Mouse (Mus musculus) stomach, embryonic 16.5 days (tissue): ENCODE measurements at regions not wholly inside any gene's neighbourhood (a gene's known extent, or its start where the extent isn't known, plus 50 kb on each side); places are given as distances from the start of the nearest gene placed in this dataset.

Experiments used
- ATAC-seq: fragments of 200-750 bp; cut with Nextera tagmentation; 2 replicates; pipeline ENCODE4 v1.8.0; 2017; ENCODE audit warnings: moderate number of reproducible peaks, moderate TSS enrichment; ENCODE audit not compliant: insufficient read depth, low FRiP score
- H3K27ac ChIP-seq: fragments of 300-500 bp; sonication (generic); 2 replicates; pipeline ENCODE4 v1.5.1; 2014; ENCODE audit warnings: low read length
- H3K27me3 ChIP-seq: fragments of 300-500 bp; sonication (generic); 2 replicates; pipeline ENCODE4 v1.6.1; 2014; ENCODE audit warnings: low read length, control low read depth, mixed read lengths; ENCODE audit not compliant: control insufficient read depth, insufficient read depth
- H3K36me3 ChIP-seq: fragments of 300-500 bp; sonication (generic); 2 replicates; pipeline ENCODE4 v1.6.1; 2014; ENCODE audit warnings: low read length; ENCODE audit not compliant: control insufficient read depth, insufficient read depth
- H3K4me1 ChIP-seq: fragments of 300-500 bp; sonication (generic); 2 replicates; pipeline ENCODE4 v1.6.1; 2014; ENCODE audit warnings: low read length, control low read depth, mixed read lengths; ENCODE audit not compliant: control insufficient read depth, insufficient read depth
- H3K4me2 ChIP-seq: fragments of 300-500 bp; sonication (generic); 2 replicates; pipeline ENCODE4 v1.6.1; 2014; ENCODE audit warnings: low read depth, low read length, mixed read lengths
- H3K4me3 ChIP-seq: fragments of 300-500 bp; sonication (generic); replicated peaks from 2 replicates; pipeline ENCODE4 v1.5.1; 2014; ENCODE audit warnings: mild to moderate bottlenecking, low read length
- H3K9ac ChIP-seq: fragments of 300-500 bp; sonication (generic); 2 replicates; pipeline ENCODE4 v1.6.1; 2014; ENCODE audit warnings: low read length
- H3K9me3 ChIP-seq: fragments of 300-500 bp; sonication (generic); replicated peaks from 2 replicates; pipeline ENCODE4 v1.6.1; 2016; ENCODE audit warnings: low read length, control low read depth; ENCODE audit not compliant: control insufficient read depth
- WGBS: fragments of 180-500 bp; shearing (Covaris S2); extraction: QIAGEN DNeasy Blood & Tissue Kit; methylation state at CpG from one replicate; pipeline ENCODE4 v1.1.7; 2014; 5-methylcytosine and 5-hydroxymethylcytosine counted together

DNA sequence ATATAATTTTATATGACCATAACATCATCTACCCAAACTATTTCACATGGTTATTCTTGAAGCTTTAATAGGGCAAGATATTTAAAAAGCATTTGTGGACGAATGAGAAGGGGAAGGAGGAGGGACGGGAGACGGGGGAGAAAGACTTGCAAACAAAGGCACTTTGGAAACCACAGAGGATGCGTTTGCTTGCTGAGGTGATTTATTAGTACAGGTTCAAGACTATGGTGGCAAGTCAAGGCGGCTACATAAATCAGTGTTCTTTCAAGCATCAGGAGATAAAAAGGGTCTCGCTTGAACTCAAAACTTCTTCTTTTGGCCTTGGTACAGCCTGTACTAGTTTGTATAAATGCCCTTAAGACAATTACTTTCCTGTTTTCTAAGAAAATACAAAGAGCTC lies 183.8 kb upstream of the Nr4a3 start:
- H3K4me3 ChIP-seq = no peak overlapping the region
- no peaks in the 10 kb centered on the region for H3K4me1 ChIP-seq
- ATAC-seq = no peak
- H3K36me3 ChIP-seq = no peaks in the 10 kb centered on the region
- H3K27me3 ChIP-seq = no peaks in the 10 kb centered on the region
- no peak overlapping the region for H3K9ac ChIP-seq
- H3K4me2 ChIP-seq = no peak overlapping the region
- 29% methylated on average over 6 of the region's 6 CpGs for WGBS
- H3K9me3 ChIP-seq = no peaks in the 10 kb centered on the region
- no peak overlapping the region for H3K27ac ChIP-seq

- Histone ChIP-seq H3K9ac (no peak overlapping the region), H3K27me3 (no peaks in the 10 kb centered on the region), H3K36me3 (no peaks in the 10 kb centered on the region), H3K4me1 (no peaks in the 10 kb centered on the region), H3K4me2 (no peak overlapping the region), H3K9me3 (no peaks in the 10 kb centered on the region), H3K4me3 (no peak overlapping the region), H3K27ac (no peak overlapping the region)
- 91% methylated on average over 7 of the region's 7 CpGs for WGBS
- ATAC-seq = no peak
Observed at GRCm38 (mm10) chr4:47870010-47870637, 174.8 kb upstream of the Nr4a3 start.

DNA sequence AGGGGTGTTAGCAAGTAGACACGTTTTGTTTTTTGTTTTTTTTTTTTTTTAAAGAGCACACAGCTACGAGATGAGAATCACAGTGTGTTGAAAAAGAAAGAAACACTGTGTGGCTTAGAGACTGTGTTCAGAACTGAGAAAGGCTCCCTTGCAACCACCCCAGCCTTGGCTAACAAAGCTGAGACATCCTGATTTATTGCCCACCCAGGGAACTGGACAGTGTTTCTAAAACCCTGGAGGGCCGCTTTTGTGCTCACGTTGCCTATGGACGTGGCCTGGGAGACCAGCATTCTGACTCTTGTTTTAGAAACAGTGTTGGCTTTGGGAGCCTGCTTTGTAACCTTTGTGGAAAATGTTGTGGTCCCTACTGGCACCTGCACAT lies 174.3 kb upstream of the Nr4a3 start:
- H3K4me1 ChIP-seq = no peaks in the 10 kb centered on the region
- no peak overlapping the region for H3K27ac ChIP-seq
- no peaks in the 10 kb centered on the region for H3K36me3 ChIP-seq
- H3K4me3 ChIP-seq = no peak overlapping the region
- 59% methylated on average over 5 of the region's 5 CpGs for WGBS
- no peak for ATAC-seq
- H3K9ac ChIP-seq = no peak overlapping the region
- no peaks in the 10 kb centered on the region for H3K9me3 ChIP-seq
- H3K27me3 ChIP-seq = no peaks in the 10 kb centered on the region
- no peak overlapping the region for H3K4me2 ChIP-seq

DNA sequence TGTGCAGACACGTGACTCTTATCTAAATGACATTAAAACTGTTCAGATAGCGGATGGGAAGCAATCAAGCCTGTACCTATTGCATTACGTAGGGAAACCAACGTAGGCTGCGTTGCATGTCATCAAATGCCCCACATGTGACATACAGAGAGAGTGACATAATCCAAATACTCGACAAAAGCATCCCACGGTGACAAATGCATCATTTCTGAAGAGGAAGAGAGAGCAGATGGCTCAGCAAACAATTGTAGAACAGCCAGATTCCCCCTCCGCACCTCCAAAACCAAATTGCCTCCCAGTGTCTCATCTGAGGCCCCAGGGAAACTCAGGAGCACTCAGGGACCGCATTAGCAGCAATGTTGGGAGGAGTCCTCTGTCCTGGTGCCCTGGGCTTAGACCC lies 163.4 kb upstream of the Nr4a3 start:
- Histone ChIP-seq H3K4me2 (no peak overlapping the region), H3K36me3 (no peaks in the 10 kb centered on the region), H3K27ac (no peak overlapping the region), H3K4me3 (no peak overlapping the region), H3K27me3 (no peaks in the 10 kb centered on the region), H3K9me3 (no peaks in the 10 kb centered on the region), H3K4me1 (no peaks in the 10 kb centered on the region), H3K9ac (no peak overlapping the region)
- ATAC-seq = no peak
- whole genome bisulfite sequencing = 60% methylated on average over 9 of the region's 9 CpGs

- H3K9me3 ChIP-seq = no peaks in the 10 kb centered on the region
- no peaks in the 10 kb centered on the region for H3K36me3 ChIP-seq
- no peak overlapping the region for H3K4me3 ChIP-seq
- ATAC-seq = no peak
- no peak overlapping the region for H3K9ac ChIP-seq
- H3K4me1 ChIP-seq = no peaks in the 10 kb centered on the region
- no peak overlapping the region for H3K27ac ChIP-seq
- H3K4me2 ChIP-seq = no peak overlapping the region
- 48% methylated on average over 10 of the region's 10 CpGs for WGBS
- no peaks in the 10 kb centered on the region for H3K27me3 ChIP-seq
Observed at GRCm38 (mm10) chr4:47882076-47882475, 162.9 kb upstream of the Nr4a3 start.

- no peaks in the 10 kb centered on the region for H3K4me1 ChIP-seq
- H3K9ac ChIP-seq = no peak overlapping the region
- H3K4me2 ChIP-seq = no peak overlapping the region
- no peaks in the 10 kb centered on the region for H3K27me3 ChIP-seq
- no peaks in the 10 kb centered on the region for H3K9me3 ChIP-seq
- no peak overlapping the region for H3K4me3 ChIP-seq
- no peaks in the 10 kb centered on the region for H3K36me3 ChIP-seq
- ATAC-seq = no peak; the same call in 1 of the 2 replicates
- 66% methylated on average over 7 of the region's 7 CpGs for WGBS
- no peak overlapping the region for H3K27ac ChIP-seq
Observed at GRCm38 (mm10) chr4:47899579-47899978, 145.4 kb upstream of the Nr4a3 start.

DNA sequence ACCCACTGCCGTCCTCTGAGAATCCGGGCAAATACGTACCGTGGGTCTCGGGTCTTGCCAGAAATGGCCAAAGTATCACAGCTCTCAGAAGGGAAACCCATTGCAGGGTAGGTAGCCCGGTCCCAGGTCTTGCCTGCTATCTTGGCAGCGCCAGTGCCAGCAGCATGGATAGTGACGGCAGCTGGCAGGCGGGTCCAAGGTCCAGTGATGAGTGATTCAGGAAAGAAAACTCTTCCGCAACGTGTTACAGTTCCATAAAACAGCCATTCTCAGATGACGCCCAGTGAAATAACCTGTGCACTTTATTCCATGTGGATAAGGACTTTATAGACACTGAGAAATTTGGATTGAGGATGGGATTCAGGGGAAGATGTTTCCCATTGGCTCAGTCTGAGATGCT lies 142.2 kb upstream of the Nr4a3 start:
- no peak for ATAC-seq
- no peak overlapping the region for H3K9ac ChIP-seq
- H3K4me1 ChIP-seq = no peaks in the 10 kb centered on the region
- H3K4me3 ChIP-seq = no peak overlapping the region
- H3K9me3 ChIP-seq = no peaks in the 10 kb centered on the region
- 92% methylated on average over 12 of the region's 12 CpGs for WGBS
- H3K27ac ChIP-seq = no peak overlapping the region
- H3K36me3 ChIP-seq = no peaks in the 10 kb centered on the region
- H3K27me3 ChIP-seq = no peaks in the 10 kb centered on the region
- no peak overlapping the region for H3K4me2 ChIP-seq

GRCm38 (mm10) chr4:47912259-47912658 lies 132.7 kb upstream of the Nr4a3 start:
- Histone ChIP-seq H3K4me3 (no peak overlapping the region), H3K4me2 (no peak overlapping the region), H3K9ac (no peak overlapping the region), H3K36me3 (no peaks in the 10 kb centered on the region), H3K27ac (no peak overlapping the region), H3K27me3 (no peaks in the 10 kb centered on the region), H3K9me3 (no peaks in the 10 kb centered on the region), H3K4me1 (no peaks in the 10 kb centered on the region)
- WGBS = 79% methylated on average over 1 of the region's 1 CpGs
- ATAC-seq = no peak

- H3K4me1 ChIP-seq = peaks cover 3% of the 10 kb centered on the region; the same call in 1 of the 2 replicates
- no peak overlapping the region for H3K4me3 ChIP-seq
- no peak overlapping the region for H3K27ac ChIP-seq
- H3K27me3 ChIP-seq = no peaks in the 10 kb centered on the region
- H3K9ac ChIP-seq = no peak overlapping the region
- H3K4me2 ChIP-seq = no peak overlapping the region
- WGBS = 22% methylated on average over 7 of the region's 7 CpGs
- H3K36me3 ChIP-seq = no peaks in the 10 kb centered on the region
- ATAC-seq = no peak
- H3K9me3 ChIP-seq = no peaks in the 10 kb centered on the region
Observed at GRCm38 (mm10) chr4:47919576-47919975, 125.4 kb upstream of the Nr4a3 start.

- no peak for ATAC-seq
- Histone ChIP-seq H3K27ac (no peak overlapping the region), H3K4me2 (no peak overlapping the region), H3K4me1 (no peaks in the 10 kb centered on the region), H3K9ac (no peak overlapping the region), H3K27me3 (no peaks in the 10 kb centered on the region), H3K9me3 (peaks cover 7% of the 10 kb centered on the region; the same call in 1 of the 2 replicates), H3K4me3 (no peak overlapping the region), H3K36me3 (no peaks in the 10 kb centered on the region)
- 90% methylated on average over 2 of the region's 2 CpGs for WGBS
Observed at GRCm38 (mm10) chr4:47931464-47931863, 113.5 kb upstream of the Nr4a3 start.
